Mouse (Mus musculus): Measurements from ENCODE around the gene Cgn. TPM values are rescaled to one million over a fixed set of nuclear protein-coding genes. Genes with fewer than 3 reads are reported as not detected.

Cgn gene
- polyA plus RNA-seq (2012; fragmentation: generic; extraction: Trizol), result 0.05 TPM
- long read RNA-seq, experiment 1, full-length matches to known transcripts, result 1 of 1 reads
- long read RNA-seq, experiment 1, partial matches to known transcripts, result 0 of 1 reads
- long read RNA-seq, experiment 1, other reads (novel, unspliced or antisense), result 0 of 1 reads
- long read RNA-seq, experiment 2, result 0 reads

GRCm38 (mm10) chr3:94786367-94786835 is at the start of gene Cgn:
TSS of gene Cgn (minus strand) at chr3:94786492.
- Histone ChIP-seq H3ac (ENCODE audit: control insufficient read depth, insufficient read length, low read depth) (peak within 1 kb of the TSS; percentile 42), H3K27me3 (ENCODE audit: control insufficient read depth, insufficient read depth, insufficient read length) (peaks cover 3% of the 10 kb centered on the region), H3K4me3 (ENCODE audit: insufficient read depth, poor library complexity, severe bottlenecking) (peak within 1 kb of the TSS; percentile 14), H3K79me3 (ENCODE audit: low read depth) (no peaks in the 10 kb centered on the region), H3K79me2 (ENCODE audit: control insufficient read depth, insufficient read depth) (no peaks in the 10 kb centered on the region), H3K36me3 (ENCODE audit: control insufficient read depth, insufficient read depth) (no peaks in the 10 kb centered on the region)
- TF ChIP-seq MYOD1 (IDR thresholded peaks at IDR 0.05; ENCODE audit: control insufficient read depth, insufficient read length, low read depth) (no peak), CTCF (IDR thresholded peaks at IDR 0.05; ENCODE audit: control insufficient read depth, insufficient read depth, insufficient read length) (no peak), CEBPB (IDR thresholded peaks at IDR 0.05; ENCODE audit: low read depth) (no peak), MAX (IDR thresholded peaks at IDR 0.05) (peak; percentile 8), USF1 (IDR thresholded peaks at IDR 0.05; ENCODE audit: low read depth) (peak; percentile 64), FOSL1 (IDR thresholded peaks at IDR 0.05; ENCODE audit: insufficient read depth, low read length, poor library complexity, severe bottlenecking) (no peak), MYOG (IDR thresholded peaks at IDR 0.05; ENCODE audit: control insufficient read depth, extremely low read depth, insufficient read length) (no peak)

DNA sequence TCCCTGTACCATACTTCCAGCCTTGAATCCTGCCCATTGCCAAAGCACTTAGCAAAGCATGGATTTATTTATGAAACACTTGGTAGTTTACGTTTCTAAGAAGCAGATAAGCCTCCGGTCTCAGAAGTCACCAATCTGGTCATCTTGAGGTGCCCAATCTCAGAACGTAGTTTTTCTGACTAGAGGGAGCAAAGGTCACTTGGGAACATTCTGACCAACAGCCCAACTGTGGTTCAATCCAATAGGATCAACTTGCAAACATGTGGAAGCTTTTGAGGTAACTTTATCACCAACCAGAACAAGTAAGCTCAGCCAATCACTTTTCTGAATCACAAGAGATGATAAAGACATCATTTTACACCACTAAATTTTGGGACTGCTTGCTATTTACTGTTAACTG is 49.1 kb upstream of the Cgn start:
- Histone ChIP-seq H3K79me3 (ENCODE audit: low read depth) (peaks cover 21% of the 10 kb centered on the region), H3K27me3 (ENCODE audit: control insufficient read depth, insufficient read depth, insufficient read length) (peaks cover 5% of the 10 kb centered on the region), H3K79me2 (ENCODE audit: control insufficient read depth, insufficient read depth) (peaks cover 24% of the 10 kb centered on the region), H3K4me3 (ENCODE audit: insufficient read depth, poor library complexity, severe bottlenecking) (no peak overlapping the region), H3ac (ENCODE audit: control insufficient read depth, insufficient read length, low read depth) (no peak overlapping the region), H3K36me3 (ENCODE audit: control insufficient read depth, insufficient read depth) (no peaks in the 10 kb centered on the region)
- no peak for TF ChIP-seq MYOD1 (IDR thresholded peaks at IDR 0.05; ENCODE audit: control insufficient read depth, insufficient read length, low read depth)
- no peak for TF ChIP-seq CTCF (IDR thresholded peaks at IDR 0.05; ENCODE audit: control insufficient read depth, insufficient read depth, insufficient read length)
- TF ChIP-seq CEBPB (IDR thresholded peaks at IDR 0.05; ENCODE audit: low read depth), result no peak
- TF ChIP-seq MAX (IDR thresholded peaks at IDR 0.05), result no peak
- no peak for TF ChIP-seq USF1 (IDR thresholded peaks at IDR 0.05; ENCODE audit: low read depth)
- no peak for TF ChIP-seq FOSL1 (IDR thresholded peaks at IDR 0.05; ENCODE audit: insufficient read depth, low read length, poor library complexity, severe bottlenecking)
- TF ChIP-seq MYOG (IDR thresholded peaks at IDR 0.05; ENCODE audit: control insufficient read depth, extremely low read depth, insufficient read length), result no peak

DNA sequence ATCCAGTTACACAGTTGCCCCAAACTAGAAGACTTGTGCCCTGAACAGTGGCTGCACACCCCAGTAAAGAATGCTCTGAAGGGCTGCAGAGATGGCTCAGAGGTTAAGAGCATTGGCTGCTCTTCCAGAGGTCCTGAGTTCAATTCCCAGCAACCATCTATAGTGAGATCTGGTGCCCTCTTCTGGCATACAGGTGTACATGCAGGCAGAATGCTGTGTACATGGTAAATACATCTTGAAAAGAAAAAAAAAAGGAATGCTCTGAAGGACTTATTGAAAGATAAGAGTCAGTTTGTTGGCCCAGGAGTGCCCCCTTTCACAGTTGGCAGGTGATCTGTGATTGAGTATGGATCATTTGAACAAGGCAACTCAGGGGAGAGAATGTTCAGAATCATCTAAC is 47.1 kb upstream of the Cgn start:
- Histone ChIP-seq H3K4me3 (ENCODE audit: insufficient read depth, poor library complexity, severe bottlenecking) (no peak overlapping the region), H3K79me2 (ENCODE audit: control insufficient read depth, insufficient read depth) (peaks cover 4% of the 10 kb centered on the region)
- no peak for TF ChIP-seq FOSL1 (IDR thresholded peaks at IDR 0.05; ENCODE audit: insufficient read depth, low read length, poor library complexity, severe bottlenecking)
- no peak for TF ChIP-seq MAX (IDR thresholded peaks at IDR 0.05)
- TF ChIP-seq CTCF (IDR thresholded peaks at IDR 0.05; ENCODE audit: control insufficient read depth, insufficient read depth, insufficient read length), result no peak
- TF ChIP-seq USF1 (IDR thresholded peaks at IDR 0.05; ENCODE audit: low read depth), result no peak
- no peak for TF ChIP-seq MYOG (IDR thresholded peaks at IDR 0.05; ENCODE audit: control insufficient read depth, extremely low read depth, insufficient read length)
- no peak for TF ChIP-seq CEBPB (IDR thresholded peaks at IDR 0.05; ENCODE audit: low read depth)
- no peak for TF ChIP-seq MYOD1 (IDR thresholded peaks at IDR 0.05; ENCODE audit: control insufficient read depth, insufficient read length, low read depth)

DNA sequence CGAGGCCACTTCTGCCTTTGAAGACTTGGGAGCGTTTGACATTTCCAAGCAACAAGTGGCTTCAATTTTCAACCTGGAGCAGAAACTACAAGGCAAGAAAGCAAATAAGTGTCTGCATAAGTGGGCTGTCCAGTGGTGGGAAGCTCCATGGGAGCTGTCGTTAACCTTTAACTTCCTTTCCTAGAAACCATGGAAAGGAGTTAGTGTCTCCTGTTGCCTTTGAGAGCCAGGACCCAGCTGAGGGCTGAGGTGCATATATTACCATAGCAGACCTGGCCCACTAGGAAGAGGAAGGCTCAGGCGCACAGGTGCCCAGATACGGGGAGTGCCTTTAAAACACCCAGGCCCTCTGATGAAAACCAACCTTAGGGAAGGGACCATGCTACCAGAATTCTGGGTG is 46.4 kb upstream of the Cgn start:
- H3K36me3 ChIP-seq (ENCODE audit: control insufficient read depth, insufficient read depth), result no peaks in the 10 kb centered on the region
- H3K27me3 ChIP-seq (ENCODE audit: control insufficient read depth, insufficient read depth, insufficient read length), result peaks cover 5% of the 10 kb centered on the region
- no peak overlapping the region for H3K4me3 ChIP-seq (ENCODE audit: insufficient read depth, poor library complexity, severe bottlenecking)
- no peak overlapping the region for H3ac ChIP-seq (ENCODE audit: control insufficient read depth, insufficient read length, low read depth)
- no peak for TF ChIP-seq USF1 (IDR thresholded peaks at IDR 0.05; ENCODE audit: low read depth)
- no peak for TF ChIP-seq MYOD1 (IDR thresholded peaks at IDR 0.05; ENCODE audit: control insufficient read depth, insufficient read length, low read depth)
- no peak for TF ChIP-seq CEBPB (IDR thresholded peaks at IDR 0.05; ENCODE audit: low read depth)
- no peak for TF ChIP-seq CTCF (IDR thresholded peaks at IDR 0.05; ENCODE audit: control insufficient read depth, insufficient read depth, insufficient read length)
- TF ChIP-seq MAX (IDR thresholded peaks at IDR 0.05), result no peak
- TF ChIP-seq FOSL1 (IDR thresholded peaks at IDR 0.05; ENCODE audit: insufficient read depth, low read length, poor library complexity, severe bottlenecking), result no peak
- no peaks in the 10 kb centered on the region for H3K79me3 ChIP-seq (ENCODE audit: low read depth)
- no peaks in the 10 kb centered on the region for H3K79me2 ChIP-seq (ENCODE audit: control insufficient read depth, insufficient read depth)

More for the DNA sequence above, 47.1 kb upstream of the Cgn start:
- Histone ChIP-seq H3K27me3 (ENCODE audit: control insufficient read depth, insufficient read depth, insufficient read length) (peaks cover 5% of the 10 kb centered on the region), H3K79me3 (ENCODE audit: low read depth) (peaks cover under 1% of the 10 kb centered on the region), H3K36me3 (ENCODE audit: control insufficient read depth, insufficient read depth) (no peaks in the 10 kb centered on the region), H3ac (ENCODE audit: control insufficient read depth, insufficient read length, low read depth) (no peak overlapping the region)

DNA sequence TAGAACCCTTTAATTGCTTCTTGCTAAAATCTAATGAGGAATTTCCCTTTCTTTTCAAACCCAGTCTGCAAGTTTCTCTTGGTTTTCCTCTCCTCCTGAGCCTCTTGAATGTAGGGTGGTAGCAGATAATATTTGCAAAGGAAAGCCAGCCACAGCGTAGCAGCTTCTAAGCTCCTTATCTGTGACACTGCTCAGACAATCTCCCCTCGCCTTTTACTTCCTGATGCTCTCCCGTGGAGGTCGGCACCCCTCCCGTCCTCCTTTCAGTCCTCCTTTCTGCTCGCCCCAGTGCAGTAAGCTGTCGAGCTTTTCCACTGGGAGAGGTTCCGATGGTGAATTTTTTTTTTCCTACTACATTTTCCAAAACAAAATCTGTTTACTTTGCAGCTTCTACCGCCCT is 45.8 kb upstream of the Cgn start:
- Histone ChIP-seq H3K4me3 (ENCODE audit: insufficient read depth, poor library complexity, severe bottlenecking) (no peak overlapping the region), H3K27me3 (ENCODE audit: control insufficient read depth, insufficient read depth, insufficient read length) (peaks cover 5% of the 10 kb centered on the region), H3K79me3 (ENCODE audit: low read depth) (no peaks in the 10 kb centered on the region), H3ac (ENCODE audit: control insufficient read depth, insufficient read length, low read depth) (no peak overlapping the region), H3K36me3 (ENCODE audit: control insufficient read depth, insufficient read depth) (no peaks in the 10 kb centered on the region), H3K79me2 (ENCODE audit: control insufficient read depth, insufficient read depth) (no peaks in the 10 kb centered on the region)
- TF ChIP-seq FOSL1 (IDR thresholded peaks at IDR 0.05; ENCODE audit: insufficient read depth, low read length, poor library complexity, severe bottlenecking) (no peak), MYOD1 (IDR thresholded peaks at IDR 0.05; ENCODE audit: control insufficient read depth, insufficient read length, low read depth) (no peak), USF1 (IDR thresholded peaks at IDR 0.05; ENCODE audit: low read depth) (no peak), MYOG (IDR thresholded peaks at IDR 0.05; ENCODE audit: control insufficient read depth, extremely low read depth, insufficient read length) (no peak), CTCF (IDR thresholded peaks at IDR 0.05; ENCODE audit: control insufficient read depth, insufficient read depth, insufficient read length) (no peak), MAX (IDR thresholded peaks at IDR 0.05) (no peak), CEBPB (IDR thresholded peaks at IDR 0.05; ENCODE audit: low read depth) (no peak)

All from C2C12 (cell line).